Mouse (Mus musculus) heart, adult 2 months (tissue): ENCODE results near the gene Elmo1.

Source experiments
- CTCF ChIP-seq: fragments of 200-600 bp; IDR thresholded peaks from 2 replicates; pipeline ENCODE4 v1.8.1; 2022; ENCODE audit warnings: antibody characterized with exemption, mild to moderate bottlenecking, moderate library complexity
- POLR2A ChIP-seq: fragments of 200-500 bp; IDR thresholded peaks from 2 replicates; pipeline ENCODE4 v1.6.1; 2011; ENCODE audit warnings: mild to moderate bottlenecking, low read depth, low read length, control low read depth; ENCODE audit not compliant: insufficient read depth

GRCm38 (mm10) chr13:20371501-20371900 lies 281.1 kb downstream of the Elmo1 start:
- TF ChIP-seq POLR2A (no peak), CTCF (no peak)
